Mouse (Mus musculus): ENCODE results near the gene Fcrla. TPM values are rescaled to one million over a fixed set of nuclear protein-coding genes. Genes with fewer than 3 reads are reported as not detected.

Fcrla gene
- not detected for polyA plus RNA-seq (2014; fragmentation: Illumina TruSeq; extraction: RNeasy Lipid Tissue Mini Kit (QIAGEN cat#74804); ENCODE audit: low read depth, low replicate concordance)

DNA sequence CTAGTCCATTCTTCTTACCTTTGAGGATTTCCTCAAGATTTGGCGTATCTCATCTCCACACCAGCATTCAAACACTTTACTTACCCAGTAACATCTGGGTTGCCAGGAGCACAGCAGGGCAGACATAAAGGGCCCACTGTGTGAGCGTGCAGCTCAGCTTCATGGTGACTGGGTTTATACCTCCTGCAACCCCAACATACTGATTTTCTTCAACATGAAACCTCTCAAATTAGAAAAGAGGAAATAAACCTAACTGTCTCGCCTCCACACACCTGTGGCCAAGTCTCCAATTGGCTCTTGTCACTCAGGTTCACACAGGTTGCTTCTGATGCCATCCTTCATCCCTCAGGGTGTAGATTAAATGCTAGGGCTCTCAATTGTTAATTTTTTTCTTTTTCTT lies at the start of gene Fcrla:
Gene Fcrla, minus strand, starts transcription at position 206 of the 400 bp plus-strand sequence.

GRCm38 (mm10) chr1:170976447-170976846 lies 49.1 kb upstream of the Fcrla start, which contains the start of gene Fcgr2b:
Fcgr2b (minus strand) TSS chr1:170976547.

DNA sequence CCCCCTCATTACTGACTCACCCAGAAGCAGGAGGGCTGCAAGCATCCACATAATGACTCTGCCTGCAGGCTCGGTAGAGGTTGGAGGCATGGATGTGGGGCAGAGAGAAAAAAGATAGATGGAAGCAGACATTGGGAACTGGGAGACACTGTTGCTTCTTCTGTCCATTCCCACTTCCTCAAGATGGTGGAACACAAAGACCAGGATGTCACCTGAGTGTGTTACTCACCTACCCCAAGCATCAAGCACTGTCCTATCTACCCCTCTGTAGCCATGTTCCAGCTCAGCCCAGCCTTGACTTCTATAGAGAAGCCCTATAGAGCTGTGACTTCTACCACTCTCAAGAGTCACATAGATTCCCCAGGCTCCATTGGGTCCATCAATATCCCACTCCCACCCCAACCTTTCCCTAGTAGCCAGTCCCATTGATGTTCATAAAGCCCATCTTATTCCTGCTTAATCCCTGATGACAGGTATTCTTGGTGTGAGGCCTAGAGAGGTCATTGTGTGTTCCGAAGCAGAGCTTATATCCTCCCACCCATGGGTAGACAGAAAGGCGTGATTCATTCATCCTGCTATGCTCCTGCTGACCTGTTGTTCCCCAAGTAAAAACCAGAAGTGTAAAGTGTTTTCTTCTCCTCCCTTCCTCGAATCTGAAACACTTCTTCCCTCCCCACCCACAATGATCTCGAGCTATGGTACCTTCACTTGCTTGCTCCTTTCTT lies 14.3 kb downstream of the Fcrla start, which contains the start of gene Fcrlb:
Gene Fcrlb, minus strand, starts transcription at position 51 of the 725 bp plus-strand sequence.

GRCm38 (mm10) chr1:170884978-170885561 lies 42.3 kb downstream of the Fcrla start, which contains the start of the genes Gm26620 and Dusp12:
Gm26620 (plus strand) TSS chr1:170885065.
Dusp12 (minus strand) TSS chr1:170885540.

GRCm38 (mm10) chr1:170867691-170868105 lies 59.7 kb downstream of the Fcrla start, which contains the start of gene Atf6:
Atf6 (minus strand) TSS chr1:170867771.

Other genes starting within 250 kb of the Fcrla start
- 38.4 TPM for gene Atf6, start 59.8 kb downstream of the Fcrla start, polyA plus RNA-seq (2014; fragmentation: Illumina TruSeq; extraction: RNeasy Lipid Tissue Mini Kit (QIAGEN cat#74804); ENCODE audit: low read depth, low replicate concordance)
- gene Gm26620, start 42.5 kb downstream of the Fcrla start, polyA plus RNA-seq (2014; fragmentation: Illumina TruSeq; extraction: RNeasy Lipid Tissue Mini Kit (QIAGEN cat#74804); ENCODE audit: low read depth, low replicate concordance): 1.9 TPM
- 27.6 TPM for gene Dusp12, start 42.0 kb downstream of the Fcrla start, polyA plus RNA-seq (2014; fragmentation: Illumina TruSeq; extraction: RNeasy Lipid Tissue Mini Kit (QIAGEN cat#74804); ENCODE audit: low read depth, low replicate concordance)
- gene Fcrlb, start 14.6 kb downstream of the Fcrla start, polyA plus RNA-seq (2014; fragmentation: Illumina TruSeq; extraction: RNeasy Lipid Tissue Mini Kit (QIAGEN cat#74804); ENCODE audit: low read depth, low replicate concordance): not detected
- gene Fcgr2b, start 49.0 kb upstream of the Fcrla start, polyA plus RNA-seq (2014; fragmentation: Illumina TruSeq; extraction: RNeasy Lipid Tissue Mini Kit (QIAGEN cat#74804); ENCODE audit: low read depth, low replicate concordance): 108 TPM
- gene Fcgr4, start 91.3 kb upstream of the Fcrla start, polyA plus RNA-seq (2014; fragmentation: Illumina TruSeq; extraction: RNeasy Lipid Tissue Mini Kit (QIAGEN cat#74804); ENCODE audit: low read depth, low replicate concordance): 3.2 TPM
- 3.4 TPM for gene Fcgr3, start 137.4 kb upstream of the Fcrla start, polyA plus RNA-seq (2014; fragmentation: Illumina TruSeq; extraction: RNeasy Lipid Tissue Mini Kit (QIAGEN cat#74804); ENCODE audit: low read depth, low replicate concordance)
- 3.7 TPM for gene Cfap126, start 186.3 kb upstream of the Fcrla start, polyA plus RNA-seq (2014; fragmentation: Illumina TruSeq; extraction: RNeasy Lipid Tissue Mini Kit (QIAGEN cat#74804); ENCODE audit: low read depth, low replicate concordance)
- 129 TPM for gene Sdhc, start 223.0 kb upstream of the Fcrla start, polyA plus RNA-seq (2014; fragmentation: Illumina TruSeq; extraction: RNeasy Lipid Tissue Mini Kit (QIAGEN cat#74804); ENCODE audit: low read depth, low replicate concordance)
- 0.20 TPM for gene Mpz, start 223.1 kb upstream of the Fcrla start, polyA plus RNA-seq (2014; fragmentation: Illumina TruSeq; extraction: RNeasy Lipid Tissue Mini Kit (QIAGEN cat#74804); ENCODE audit: low read depth, low replicate concordance)